Mouse (Mus musculus): ENCODE results near the gene Krtap12-1.
"Not testable (repeated sequence)": the region's sequence is repeated elsewhere in the genome, so short reads cannot be mapped to it uniquely, and the experiment has no call there.

Krtap12-1 gene

DNA sequence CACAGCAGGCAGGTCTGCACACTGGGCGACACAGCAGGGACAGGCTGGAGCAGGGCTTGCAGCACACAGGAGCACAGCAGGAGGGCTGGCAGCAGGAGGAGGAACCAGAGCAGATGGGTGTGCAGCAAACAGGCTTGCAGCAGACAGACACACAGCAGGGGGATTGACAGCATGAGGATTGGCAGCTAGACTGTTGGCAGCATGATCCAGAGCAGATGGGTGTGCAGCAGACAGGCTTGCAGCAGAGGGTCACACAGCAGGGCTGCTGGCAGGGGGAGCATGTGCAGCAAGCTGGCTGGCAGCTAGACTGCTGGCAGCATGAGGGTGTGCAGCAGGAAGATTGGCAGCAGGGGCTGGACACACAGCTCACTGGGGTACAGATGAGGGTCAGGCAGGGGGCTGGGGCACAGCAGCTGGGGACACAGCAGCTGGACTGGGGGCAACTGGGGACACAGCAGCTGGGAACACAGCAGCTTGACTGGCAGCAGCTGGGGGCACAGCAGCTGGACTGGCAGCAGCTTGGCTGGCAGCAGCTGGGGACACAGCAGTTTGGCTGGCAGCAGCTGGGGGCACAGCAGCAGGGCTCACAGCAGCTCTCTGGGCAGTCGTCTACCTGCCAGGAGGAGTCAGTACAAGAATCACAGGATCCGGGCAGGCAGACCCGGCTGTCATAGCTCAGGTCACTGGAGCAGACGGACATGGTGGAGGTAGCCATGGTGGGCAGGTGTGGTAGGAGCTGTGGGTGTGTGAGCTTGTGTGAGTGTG, 21.7 kb downstream of the Krtap12-1 start, which contains the start of gene Gm18596:
Gene Gm18596, minus strand, starts transcription at position 715 of the 765 bp plus-strand sequence.
- not testable (repeated sequence) for DNase-seq (ENCODE audit: low spot score in 2 of 2)

DNA sequence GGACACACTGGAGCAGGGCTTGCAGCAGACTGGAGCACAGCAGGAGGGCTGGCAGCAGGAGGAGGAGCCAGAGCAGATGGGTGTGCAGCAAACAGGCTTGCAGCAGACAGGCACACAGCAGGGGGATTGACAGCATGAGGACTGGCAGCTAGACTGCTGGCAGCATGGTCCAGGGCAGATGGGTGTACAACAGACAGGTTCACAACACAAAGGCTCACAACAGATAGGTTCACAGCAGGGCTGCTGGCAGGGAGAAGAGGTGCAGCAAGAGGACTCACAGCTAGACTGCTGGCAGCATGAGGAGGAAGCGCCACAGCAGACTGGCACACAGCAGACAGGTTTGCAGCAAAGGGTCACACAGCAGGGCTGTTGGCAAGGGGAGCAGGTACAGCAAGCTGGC, 30.3 kb downstream of the Krtap12-1 start:
- not testable (repeated sequence) for DNase-seq (ENCODE audit: low spot score in 2 of 2)

DNA sequence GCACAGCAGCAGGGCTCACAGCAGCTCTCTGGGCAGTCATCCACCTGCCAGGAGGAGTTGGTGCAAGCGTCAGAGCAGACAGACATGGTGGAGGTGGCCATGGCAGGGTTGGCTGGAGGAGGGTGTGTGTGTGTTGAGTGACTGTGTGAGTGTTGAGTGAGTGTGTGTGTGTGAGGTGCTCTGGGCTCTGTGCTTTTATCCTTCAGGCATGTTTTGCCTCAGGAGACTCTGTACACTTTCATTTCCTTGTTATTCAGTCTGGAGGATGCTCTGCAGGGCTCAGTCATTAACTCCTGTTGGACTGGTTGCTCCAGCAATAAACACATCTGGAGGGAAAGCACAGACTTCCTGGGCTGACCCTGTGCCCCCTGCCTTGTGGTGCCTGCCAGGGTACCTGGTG, 30.9 kb downstream of the Krtap12-1 start, which contains the start of gene Gm9736:
Gene Gm9736, minus strand, starts transcription at position 101 of the 400 bp plus-strand sequence.
- DNase-seq (ENCODE audit: low spot score in 2 of 2): not testable (repeated sequence)

DNA sequence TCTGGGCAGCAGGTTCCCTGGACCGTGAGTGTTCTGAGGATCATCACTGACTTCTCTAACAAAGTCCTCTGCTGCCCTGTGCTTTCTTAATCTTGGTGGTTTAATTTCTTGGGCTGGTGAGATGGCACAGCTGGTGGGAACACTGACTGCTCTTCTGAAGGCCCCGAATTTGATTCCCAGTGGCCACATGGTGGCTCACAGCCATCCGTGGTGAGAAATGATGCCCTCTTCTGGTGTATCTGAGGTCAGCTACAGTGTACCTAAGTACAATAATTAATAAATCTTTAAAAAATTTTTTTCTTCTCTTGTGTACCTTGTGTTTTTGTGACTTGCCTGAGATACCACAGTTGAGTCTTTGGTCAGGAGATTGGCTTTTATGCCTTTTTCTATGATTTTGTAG, 31.9 kb downstream of the Krtap12-1 start:
- not testable (repeated sequence) for DNase-seq (ENCODE audit: low spot score in 2 of 2)

DNA sequence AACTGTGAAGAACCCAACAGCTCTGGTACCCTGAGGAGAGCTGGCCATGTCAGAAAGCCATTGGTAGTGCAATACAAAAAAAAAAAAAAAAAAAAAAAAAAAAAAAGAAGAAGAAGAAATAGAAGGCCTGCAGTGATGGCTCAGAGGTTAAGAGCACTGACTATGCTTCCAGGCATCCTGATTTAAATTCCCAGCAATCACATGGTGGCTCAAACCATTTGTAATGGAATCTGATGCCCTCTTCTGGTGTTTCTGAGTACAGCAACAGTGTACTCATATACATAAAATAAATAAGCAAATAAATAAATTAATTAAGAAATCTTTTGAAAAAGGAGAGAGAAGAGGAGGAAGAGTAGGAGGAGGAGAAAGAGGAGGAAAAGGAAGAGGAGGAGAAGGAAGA, 33.0 kb downstream of the Krtap12-1 start:
- no peak for DNase-seq (ENCODE audit: low spot score in 2 of 2)

DNA sequence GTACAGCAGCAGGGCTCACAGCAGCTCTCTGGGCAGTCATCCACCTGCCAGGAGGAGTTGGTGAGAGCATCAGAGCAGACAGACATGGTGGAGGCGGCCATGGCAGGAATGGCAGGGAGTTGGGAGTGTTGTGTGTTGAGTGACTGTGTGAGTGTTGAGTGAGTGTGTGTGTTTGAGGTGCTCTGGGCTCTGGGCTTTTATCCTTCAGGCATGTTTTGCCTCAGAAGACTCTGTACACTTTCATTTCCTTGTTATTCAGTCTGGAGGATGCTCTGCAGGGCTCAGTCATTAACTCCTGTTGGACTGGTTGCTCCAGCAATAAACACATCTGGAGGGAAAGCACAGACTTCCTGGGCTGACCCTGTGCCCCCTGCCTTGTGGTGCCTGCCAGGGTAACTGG, 39.2 kb downstream of the Krtap12-1 start, which contains the start of gene Gm3233:
Gene Gm3233, minus strand, starts transcription at position 101 of the 400 bp plus-strand sequence.
- not testable (repeated sequence) for DNase-seq (ENCODE audit: low spot score in 2 of 2)

DNA sequence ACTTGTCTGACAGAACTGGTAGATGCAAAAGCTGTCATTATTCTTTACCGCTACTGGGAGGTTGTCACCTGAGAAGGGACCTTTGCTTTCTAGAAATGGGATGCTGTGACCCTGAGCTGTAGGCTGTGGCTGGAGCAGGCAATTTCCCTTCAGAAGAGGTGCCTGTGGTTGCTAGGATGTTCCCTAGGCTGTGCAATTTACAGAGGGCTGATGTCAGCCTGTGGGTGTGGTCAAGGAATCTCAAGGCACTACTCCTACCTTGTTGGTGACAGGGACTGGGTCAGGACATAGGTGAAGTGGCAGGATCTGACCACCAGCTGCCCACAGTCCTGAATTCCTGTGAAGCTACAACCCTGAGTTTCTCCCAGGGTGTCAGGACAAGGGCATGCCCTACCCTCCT, 49.3 kb downstream of the Krtap12-1 start:
- DNase-seq (ENCODE audit: low spot score in 2 of 2): no peak
